Mouse (Mus musculus): ENCODE results near the gene Atf4.

Gene Atf4

DNA sequence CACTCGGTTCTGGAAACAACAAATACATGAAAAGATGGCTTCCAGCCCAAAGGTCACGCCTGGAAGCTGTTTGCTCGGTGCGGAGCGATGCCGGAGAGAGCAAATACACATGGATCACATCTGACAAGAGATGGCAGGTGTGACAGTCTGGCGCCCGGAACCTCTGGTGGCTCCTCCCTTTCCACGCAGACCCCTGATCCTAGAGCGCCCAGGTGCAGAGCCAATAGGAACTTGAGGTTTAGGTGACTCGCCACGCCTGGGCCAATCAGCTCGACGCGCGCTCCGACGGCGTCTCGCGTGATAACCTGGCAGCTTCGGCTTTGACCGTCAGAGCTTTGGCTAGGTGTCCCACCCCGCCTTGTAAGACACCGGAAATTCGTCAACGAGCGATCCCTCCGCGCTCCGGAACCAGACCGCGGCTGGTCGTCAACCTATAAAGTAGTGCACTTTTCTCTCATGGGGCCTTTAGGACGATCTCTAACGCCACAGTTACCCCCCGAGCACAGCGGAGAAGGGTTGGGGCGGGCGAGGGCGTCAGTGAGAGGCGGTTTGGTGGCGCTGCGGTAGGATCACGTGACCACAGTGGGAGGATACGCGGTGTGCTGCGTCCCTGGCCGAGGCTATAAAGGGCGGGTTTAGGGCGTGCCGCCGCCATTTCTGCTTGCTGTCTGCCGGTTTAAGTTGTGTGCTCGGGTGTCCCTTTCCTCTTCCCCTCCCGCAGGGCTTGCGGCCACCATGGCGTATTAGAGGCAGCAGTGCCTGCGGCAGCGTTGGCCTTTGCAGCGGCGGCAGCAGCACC, at the start of gene Atf4:
TSS of gene Atf4 (plus strand) at position 338 of the 799 bp plus-strand sequence.
- peak; percentile 98 for DNase-seq

DNA sequence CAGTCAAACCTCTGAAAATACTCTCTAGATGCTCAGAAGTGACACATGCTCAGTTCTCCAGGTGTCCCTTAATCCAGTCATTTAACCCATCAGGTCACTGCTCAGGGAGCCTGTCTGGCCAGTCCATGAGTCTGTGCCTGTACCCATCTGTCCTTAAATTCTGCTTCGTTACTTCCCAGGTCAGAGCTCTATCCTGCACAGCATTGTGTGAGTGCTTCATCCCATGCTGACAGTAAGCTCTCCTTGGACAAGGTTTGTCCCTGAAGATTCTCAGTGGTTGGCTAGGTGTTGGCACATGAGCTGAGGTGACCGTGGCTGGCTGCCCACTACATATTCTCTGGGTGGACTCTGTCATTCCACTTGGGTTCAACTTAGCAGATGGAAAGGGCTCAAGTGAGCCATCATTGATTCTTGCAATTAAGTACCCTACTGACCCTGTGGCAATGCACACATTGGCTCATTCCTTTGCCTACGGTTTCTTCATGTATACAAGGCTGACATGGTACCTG, 48.9 kb upstream of the Atf4 start:
- DNase-seq = no peak

DNA sequence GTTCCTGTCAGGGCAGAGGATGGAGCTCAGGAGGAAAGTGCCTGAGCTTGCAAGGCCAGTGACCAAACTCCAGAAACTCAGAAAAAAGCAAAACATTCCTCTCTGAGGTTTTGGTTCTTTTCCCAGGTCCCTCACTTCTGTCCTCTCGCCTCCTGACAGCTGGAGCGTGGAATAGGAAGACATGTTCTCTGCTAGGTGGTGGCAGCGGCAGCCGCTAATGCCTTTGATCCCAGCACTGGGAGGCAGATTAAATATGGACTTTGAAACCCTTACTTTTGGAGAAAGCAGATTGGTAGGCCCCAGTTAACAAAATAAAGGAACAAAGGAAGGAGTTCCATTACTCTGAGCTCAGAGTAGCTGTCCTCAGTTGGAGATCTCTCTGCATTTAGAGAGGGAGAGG, 46.5 kb upstream of the Atf4 start:
- peak; percentile 45 for DNase-seq

DNA sequence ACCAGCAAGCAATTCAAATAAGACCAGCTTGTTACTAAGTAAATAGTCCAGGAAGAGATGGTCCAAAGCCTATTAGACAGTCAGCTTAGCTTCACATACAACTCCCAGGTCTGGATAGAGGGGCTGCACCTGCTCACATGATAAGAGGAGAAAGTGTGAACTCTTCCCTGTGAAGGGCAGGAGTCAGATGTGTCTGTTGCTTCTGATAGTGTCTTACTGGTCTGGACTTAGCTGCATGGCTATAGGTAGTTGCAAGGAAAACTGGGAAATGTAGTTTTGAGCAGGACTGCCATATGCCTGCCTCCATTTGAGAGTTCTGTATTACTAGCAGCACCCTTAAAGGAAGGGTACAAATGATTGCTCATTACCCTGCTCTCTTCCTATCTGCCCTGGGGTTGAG, 41.3 kb upstream of the Atf4 start:
- DNase-seq = no peak

DNA sequence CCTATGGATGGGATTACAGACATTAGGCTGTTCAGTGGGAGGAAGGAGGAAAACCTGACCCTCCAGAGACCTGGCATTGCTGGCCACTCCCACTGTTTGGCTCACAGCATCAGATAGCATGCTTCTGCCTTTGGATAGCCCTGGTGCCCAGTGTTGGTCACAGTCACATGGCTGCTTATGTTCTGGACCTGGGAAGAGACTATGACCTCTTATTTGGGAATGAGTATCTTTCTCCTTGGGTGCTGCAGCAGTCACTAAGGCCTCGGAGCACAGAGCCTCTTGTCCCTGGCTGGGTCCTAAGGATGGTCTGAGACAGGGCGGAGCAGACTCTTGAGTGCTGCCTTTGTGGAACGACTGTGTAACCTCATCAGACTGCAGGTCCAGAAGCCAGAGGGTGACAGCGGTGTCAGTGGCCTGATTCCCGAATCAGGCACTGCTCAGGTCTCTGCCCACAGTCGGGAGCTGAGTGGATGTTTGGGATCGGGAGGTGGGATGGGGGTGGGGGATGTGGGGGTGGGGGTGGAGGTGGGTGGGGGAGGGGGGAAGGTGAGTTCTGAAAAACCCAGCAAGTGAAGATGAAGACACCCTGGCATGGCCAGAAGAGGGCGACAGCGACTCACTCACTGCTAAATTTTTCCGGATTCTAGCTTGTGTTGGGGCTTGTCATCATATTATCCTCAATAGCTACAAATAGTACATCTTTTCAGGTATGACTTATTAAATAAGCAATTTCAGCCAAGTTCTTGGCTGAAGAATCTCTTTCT, 39.1 kb upstream of the Atf4 start:
- no peak for DNase-seq

DNA sequence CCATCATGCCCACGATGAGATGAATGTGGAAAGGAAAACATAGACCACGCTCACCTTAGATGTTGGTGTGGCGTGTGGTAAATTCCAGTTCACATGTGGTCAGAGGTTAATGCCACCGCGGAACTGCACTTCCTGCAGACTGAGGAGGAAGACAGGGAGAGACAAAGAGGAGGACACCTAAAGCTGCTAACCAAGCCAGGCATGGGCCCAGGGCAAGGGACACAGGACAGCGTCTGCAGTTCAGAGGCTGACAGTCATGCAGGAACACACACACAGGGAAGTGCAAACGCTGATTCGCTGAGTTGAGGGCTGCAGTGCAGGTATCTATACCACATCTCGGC, 38.5 kb upstream of the Atf4 start:
- no peak for DNase-seq

DNA sequence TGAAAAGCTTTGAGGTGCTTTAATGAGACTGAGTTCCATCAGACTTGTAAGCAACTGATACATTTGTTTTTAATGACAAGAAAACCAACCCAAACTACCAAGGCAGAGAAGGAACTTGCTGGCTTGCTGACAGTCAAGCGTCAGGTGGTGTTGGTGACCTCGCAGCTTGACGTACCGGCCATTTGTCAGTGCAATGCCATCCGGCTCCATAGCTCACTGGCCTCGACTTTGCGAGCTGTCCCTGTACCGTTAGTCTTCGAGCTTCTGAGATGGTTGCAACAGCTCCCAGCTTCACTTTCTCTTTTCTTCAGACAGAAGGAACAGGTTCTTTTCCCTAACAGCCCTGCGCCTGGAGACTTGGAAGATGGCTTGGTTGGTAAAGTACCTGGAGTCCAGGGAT, 37.5 kb upstream of the Atf4 start:
- no peak for DNase-seq

DNA sequence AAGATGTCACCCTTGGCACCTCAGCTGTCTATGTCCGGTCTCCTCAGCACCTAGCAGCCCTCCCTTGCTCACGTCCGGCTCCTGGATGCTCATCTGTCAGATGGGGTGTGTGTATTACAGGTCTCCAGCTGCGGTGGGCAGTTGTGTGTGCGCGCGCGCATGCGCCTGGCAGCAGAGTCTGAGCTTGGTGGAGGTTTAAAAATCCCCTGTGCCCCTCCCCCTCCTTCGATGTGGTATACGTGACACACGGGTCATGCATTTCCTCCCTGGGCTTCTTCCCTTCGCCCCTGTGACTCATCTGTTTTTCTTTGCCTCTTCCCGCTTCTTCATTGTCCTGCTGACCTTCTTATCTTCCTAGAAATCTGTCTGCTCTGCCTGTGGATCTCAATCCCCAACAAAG, 35.8 kb upstream of the Atf4 start:
- DNase-seq = no peak

DNA sequence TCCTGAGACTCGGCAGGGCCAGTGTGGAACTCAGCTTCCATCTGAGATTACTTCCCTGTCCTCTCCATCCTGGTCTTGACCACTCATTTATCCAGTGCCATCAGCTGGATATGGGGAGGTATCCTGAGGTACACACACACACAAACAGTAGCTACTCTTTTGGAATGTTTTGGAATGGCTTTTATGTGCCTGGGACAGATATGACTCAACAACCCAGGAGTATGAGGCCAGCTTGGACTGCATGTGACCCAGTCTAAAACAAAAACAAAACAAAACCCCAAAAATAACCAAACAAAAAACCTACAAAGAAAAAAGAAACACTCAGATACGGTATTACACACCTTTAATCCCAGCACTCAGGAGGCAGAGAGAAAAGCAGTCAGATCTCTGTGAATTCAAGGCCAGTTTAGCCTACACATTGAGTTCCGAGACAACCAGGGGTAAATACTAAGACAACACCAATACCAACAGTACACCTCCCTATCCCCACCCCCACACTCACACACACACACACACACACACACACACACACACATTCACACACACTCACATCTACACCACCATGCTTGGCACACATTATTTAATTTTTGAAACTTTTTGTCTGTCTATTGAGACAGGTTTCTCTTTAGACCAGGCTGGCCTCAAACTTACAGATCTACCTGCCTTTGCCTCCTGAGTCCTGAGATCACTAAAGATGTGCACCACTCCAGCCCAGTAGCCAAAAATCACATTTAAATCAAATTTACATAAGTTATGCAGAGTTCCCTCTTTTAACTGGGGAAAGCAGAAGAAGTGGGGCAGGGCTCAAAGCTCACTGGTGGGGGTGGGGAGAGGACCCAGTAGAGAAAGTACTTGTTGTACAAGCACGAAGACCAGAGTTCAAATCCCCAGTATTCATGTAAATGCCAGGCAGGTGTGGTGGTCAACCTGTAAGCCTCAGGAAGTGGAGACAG, 35.0 kb upstream of the Atf4 start:
- no peak for DNase-seq

DNA sequence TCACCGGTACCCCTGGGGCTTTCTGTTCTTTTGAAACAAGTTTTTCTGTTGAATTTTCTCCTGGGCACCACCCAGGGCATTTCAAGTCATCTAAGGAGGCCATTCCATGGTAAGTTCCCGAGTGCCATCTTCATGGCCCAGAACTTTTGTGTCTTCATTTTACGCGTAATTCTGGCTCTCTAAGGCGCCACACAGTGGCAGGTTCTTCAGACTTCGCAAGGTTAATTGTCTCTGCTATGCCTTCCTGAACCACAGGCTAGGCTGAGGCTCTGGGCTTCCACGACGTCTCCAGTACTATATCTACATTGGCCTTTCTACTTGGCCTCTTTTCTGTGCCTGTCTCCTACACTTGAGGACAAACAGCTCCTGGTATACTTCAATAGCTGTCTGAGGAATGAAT, 34.0 kb upstream of the Atf4 start:
- no peak for DNase-seq

DNA sequence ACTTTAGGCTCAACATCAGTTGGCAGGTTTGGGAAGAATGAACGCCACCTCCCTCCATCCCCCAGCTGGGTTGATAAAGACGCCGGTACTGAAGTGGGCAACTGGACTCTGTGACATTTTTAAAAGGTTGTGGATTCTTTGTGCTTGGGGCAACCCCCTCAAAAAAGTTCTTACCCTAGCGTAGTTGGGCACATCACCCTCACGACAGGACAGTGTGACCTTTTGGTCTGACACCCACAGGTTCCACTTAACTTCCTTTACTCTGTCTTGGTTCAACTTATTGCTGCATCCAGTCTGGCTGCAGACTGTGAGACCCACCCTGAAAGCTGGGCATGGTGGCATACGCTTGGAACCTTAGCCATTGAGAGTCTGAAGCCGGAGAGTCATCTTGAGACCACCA, 31.2 kb upstream of the Atf4 start:
- DNase-seq = no peak

DNA sequence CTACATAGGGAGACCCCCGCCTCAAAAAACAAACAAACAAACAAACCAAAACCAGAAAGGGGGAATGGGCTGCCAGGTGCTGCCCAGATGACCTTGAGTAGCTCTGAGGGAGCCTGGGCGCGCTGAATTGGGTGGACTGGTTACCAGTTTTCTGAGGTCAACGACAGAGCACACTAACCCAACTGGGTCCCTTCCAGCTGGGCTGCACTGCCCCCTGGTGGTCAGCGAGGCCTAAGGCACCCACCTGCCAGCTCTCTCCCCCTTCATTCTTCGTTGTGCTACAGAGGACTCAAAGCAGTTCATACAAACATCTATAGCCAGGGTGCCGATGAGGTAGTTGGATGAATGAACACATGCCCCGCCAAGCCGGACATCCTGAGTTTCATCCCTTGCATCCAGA, 29.8 kb upstream of the Atf4 start:
- DNase-seq = peak; percentile 76

DNA sequence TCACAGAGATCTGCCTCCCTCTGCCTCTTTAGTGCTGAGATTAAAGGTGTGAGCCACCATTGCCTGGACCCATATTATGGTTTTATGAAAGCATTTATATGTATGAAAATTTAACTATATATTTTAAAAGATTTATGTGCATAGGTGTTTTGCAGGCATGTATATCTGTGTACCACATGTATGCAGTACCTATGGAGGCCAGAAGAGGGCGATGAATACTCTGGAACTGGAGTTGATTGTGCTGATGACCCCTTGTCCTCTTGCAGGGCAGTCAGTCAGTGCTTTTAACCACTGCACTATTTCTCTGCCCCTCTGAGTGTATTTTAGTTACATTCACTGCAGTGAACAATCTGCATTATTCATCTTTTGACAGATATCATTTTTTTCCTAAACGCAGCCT, 29.2 kb upstream of the Atf4 start:
- DNase-seq = peak; percentile 70

DNA sequence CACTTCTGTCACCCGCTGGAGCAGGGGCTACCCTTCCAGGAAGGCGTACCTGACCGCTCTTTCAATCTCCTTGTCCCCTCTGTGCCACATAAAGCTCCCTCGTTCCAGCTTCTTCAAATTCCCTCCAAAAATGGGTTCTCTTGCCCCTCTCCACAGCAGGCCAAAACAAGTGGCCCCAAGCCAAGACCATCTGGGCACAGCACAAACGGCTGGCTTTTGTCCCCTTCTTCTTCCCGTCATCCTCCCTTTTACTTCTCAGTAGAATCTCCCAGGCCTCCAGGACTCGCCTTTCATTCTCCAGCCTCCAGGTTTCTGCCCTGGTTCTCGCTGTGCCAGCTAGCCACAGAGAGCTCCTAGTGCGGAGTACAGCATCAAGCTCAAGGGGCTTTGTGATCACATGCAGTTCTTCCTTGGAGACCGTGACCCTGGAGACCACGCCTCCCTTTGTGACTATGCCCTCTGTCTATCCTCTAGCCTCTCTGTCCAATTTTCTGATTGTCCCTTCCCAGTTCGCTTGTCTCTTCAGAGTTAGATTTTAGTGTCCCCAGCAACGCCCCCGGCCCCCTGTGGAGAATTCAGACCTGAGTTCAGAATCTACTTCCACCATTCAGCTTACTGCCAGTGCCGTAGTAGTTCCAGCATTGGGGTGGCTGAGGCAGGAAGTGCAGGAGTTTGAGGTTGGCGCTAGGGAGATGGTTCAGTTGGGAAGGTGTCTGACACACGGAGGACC, 26.7 kb upstream of the Atf4 start:
- DNase-seq = no peak

DNA sequence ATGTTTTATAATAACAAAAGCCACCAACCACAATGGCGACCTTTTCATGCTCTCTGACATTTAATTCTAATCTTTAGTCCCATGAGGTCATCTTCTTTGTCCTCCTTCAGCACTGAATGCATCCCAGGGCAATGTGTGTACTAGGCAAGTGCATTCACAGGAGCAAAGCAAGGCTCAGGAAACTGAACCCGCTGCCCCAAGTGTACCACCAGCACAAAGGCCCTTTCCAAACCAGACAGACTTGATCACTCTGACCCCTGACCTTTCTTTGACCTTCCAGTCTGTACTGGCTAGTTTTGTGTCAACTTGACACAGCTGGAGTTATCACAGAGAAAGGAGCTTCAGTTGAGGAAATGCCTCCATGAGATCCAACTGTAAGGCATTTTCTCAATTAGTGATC, 22.7 kb upstream of the Atf4 start:
- DNase-seq = no peak

DNA sequence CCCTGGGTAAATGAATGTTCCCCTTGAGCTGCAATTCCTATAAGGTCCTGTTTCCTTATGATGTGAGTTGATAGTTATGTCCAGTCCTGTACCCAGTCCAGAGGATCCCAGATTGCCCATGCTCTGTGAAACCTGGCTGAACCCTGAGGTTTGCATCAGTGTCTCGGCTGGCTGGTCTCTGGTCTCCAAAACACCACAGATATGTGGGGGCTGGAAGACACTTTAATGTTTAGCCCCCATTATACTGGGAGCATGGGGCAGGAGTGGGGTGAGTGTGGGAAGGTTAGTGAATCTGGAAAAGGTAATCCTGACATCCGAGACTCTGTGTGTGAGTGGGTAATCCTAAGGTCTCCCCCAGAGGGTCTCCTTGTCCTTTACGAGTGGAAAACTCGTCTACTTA, 21.9 kb upstream of the Atf4 start:
- no peak for DNase-seq

DNA sequence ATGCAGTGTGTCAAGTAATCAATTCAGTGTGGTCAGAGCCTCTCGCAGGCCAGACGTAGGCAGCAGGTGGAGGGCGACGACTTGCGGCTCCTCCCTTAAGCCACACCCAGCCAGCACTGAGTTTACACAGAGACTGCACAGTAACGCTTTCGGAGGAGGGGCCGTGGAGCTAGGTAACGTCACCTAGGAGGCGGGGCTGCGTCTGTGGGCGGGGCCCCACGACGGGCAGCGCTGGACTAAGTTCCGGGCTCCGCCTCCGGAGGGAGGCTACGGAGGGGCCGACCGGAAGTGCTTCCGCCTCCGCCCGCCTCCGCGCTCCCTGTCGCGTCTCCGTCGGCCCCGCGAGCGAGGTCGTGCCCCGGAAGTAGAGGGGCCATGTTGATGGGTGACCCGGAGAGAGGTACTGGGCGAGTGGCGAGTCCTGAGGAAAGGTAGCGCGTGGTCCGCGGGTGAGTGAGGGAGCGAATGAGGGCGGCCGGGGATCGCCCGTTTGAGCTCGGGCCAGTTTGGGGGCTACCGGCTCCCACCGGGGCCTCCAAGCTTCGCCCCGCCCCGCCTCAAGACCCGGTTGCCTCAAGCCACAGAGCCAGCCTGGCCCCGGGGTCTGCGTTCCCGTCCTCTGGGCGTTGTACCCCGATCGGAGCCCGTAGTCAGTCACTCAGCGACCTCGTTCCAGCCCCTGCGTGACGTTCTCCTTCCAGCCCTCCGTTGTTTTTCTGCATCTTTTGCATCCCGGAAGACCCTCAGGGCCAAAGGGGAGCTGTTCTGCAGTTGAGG, 21.1 kb upstream of the Atf4 start, which contains the start of gene Mief1:
TSS of gene Mief1 (plus strand) at position 286 of the 777 bp plus-strand sequence.
- peak; percentile 99 for DNase-seq

DNA sequence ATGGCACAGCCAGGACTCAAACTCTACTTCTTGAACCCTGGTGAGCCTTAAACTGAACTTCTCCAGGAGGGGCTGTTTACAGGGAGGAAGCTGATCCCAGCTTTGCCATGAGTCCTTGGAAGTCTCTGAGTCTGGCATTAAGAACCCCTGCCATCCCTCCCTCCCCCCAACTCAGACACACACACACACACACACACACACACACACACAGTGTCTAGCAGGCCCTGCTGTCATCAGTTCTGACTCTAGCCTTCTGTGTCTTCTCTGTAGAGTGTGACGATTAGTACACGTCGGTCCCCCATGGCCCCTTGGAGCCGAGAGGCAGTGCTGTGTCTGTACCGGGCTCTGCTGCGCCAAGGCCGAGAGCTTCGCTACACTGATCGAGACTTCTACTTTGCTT, 19.4 kb upstream of the Atf4 start, which contains the start of gene AC140267.1:
TSS of gene AC140267.1 (plus strand) at position 301 of the 400 bp plus-strand sequence.
- no peak for DNase-seq

DNA sequence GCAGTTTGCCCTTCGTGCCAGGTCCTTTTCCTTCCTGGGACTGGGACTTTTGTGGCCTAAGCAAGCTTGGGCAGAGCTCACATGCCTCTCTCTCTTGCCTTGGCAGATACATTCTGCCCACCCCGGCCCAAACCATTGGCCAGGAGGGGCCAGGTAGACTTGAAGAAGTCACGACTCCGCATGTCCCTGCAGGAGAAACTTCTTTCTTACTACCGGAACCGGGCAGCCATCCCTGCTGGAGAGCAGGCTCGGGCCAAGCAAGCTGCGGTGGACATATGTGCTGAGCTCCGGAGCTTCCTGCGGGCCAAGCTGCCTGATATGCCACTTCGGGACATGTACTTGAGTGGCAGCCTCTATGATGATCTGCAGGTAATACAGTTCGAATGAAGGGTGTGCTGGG, 6.8 kb upstream of the Atf4 start:
- no peak for DNase-seq

DNA sequence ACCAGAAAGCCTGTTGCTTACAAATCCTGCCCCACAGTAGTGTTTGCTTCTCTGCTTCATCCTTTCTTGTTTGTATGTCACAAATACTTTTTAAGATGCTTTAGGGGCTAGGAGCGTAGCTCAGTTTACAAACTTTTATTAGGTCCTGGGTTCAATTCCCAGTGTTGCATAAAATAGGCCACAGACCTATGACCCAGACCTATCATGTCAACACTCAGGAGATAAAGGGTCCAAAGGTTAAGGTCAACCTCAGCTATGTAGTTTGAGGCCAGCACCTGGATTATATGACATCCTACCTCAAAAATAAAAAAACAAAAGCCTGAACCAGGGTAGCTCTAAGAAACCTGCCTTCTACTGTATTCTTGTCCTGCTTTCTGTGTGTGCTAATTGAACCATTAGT, 6.4 kb upstream of the Atf4 start:
- DNase-seq = no peak

DNA sequence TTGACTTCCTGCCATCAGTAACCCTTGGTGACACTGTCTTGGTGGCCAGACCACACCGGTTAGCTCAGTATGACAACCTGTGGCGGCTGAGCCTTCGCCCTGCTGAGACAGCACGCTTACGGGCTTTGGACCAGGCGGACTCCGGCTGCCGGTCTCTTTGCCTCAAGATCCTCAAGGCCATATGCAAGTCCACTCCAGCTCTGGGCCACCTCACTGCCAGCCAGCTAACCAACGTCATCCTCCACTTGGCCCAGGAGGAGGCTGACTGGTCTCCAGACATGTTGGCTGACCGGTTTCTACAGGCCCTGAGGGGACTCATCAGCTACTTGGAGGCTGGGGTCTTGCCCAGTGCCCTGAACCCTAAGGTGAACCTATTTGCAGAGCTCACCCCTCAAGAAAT, 5.3 kb upstream of the Atf4 start:
- DNase-seq = no peak

DNA sequence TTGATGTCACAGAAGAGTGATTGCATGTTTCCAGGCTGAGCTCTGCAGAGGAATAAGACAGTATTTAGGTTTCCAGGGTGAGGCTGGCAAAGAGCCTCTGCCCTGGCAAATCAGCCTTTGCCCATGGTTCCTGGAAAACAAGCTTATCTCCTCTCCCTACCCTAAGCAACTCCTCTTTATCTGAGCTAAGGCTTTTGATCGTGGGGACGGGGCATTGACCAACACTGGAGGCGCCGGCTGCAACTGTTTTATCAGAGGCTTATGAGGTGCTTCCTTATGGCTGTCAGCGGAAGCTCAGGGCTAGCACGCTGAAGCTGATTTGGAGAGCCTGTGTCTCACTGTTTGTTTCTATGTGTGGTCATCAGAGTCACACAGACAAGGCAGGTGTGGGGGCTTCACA, 4.4 kb upstream of the Atf4 start:
- no peak for DNase-seq
